Mouse (Mus musculus): ENCODE results near the gene Fkbp9. TPM values are rescaled to one million over a fixed set of nuclear protein-coding genes. Genes with fewer than 3 reads are reported as not detected.
A peak's percentile ranks its signal among the peaks of the same experiment; 100 is the strongest.

Fkbp9 gene
- total and polyA plus RNA-seq, 2 experiments from 2014 or later: 90.2 to 123 TPM

DNA sequence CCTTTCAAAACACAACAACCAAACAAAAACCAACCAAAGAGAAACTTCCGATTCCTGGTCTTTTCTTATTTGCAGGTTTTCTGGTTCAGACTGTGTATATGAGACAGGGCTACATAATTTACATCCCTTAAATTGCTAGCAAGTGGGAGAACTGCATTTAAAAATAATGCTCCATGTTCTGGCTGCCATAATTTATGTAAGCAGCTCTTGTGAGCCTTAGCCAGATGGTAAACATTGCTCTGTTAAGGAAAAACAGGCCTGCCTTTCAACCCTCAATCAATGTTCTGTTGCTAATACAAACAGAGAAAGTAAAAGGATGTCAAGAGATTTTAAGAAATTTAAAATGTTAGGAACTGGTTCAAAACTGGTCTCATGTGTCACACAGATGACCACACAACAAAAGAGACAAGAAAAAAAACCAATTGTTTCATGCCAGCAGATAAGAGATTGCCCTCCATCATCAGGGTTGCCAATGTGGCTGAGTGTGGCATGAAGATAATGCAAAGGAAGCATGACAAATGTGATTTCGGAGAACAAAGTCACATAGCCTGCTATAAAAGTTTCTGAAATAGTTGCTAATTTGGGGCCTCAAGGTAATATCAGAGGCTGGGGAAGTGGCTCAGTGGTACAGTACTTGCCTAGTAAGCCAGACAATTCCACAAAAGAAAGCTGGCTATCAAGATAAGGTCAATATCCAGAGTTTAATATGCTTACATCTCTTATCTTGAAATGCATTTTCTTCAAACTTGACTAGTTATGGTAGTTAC is 81.4 kb downstream of the Fkbp9 start:
- no peak for TF ChIP-seq CTCF (IDR thresholded peaks at IDR 0.05; ENCODE audit: low read depth)
- no peak for TF ChIP-seq EP300 (IDR thresholded peaks at IDR 0.05; ENCODE audit: low read depth)
- Histone ChIP-seq H3K36me3 (replicated peaks; ENCODE audit: control insufficient read depth, insufficient read depth, low read length) (no peaks in the 10 kb centered on the region), H3K4me2 (ENCODE audit: low read depth, low read length) (no peak overlapping the region), H3K4me3 (ENCODE audit: low read depth, low read length) (no peak overlapping the region), H3K4me1 (ENCODE audit: control insufficient read depth, insufficient read depth) (peaks cover 20% of the 10 kb centered on the region; the same call in 1 of the 2 replicates), H3K27ac (ENCODE audit: low read depth) (no peak overlapping the region), H3K9me3 (replicated peaks; ENCODE audit: control insufficient read depth, low read length) (no peaks in the 10 kb centered on the region), H3K9ac (replicated peaks; ENCODE audit: low read depth, low read length) (no peak overlapping the region), H3K27me3 (ENCODE audit: control insufficient read depth, insufficient read depth, low read length) (no peaks in the 10 kb centered on the region)
- no peak for ATAC-seq (ENCODE audit: insufficient read depth, low read depth)
- 70% methylated on average over 2 of the region's 2 CpGs for WGBS
- no peak for DNase-seq (ENCODE audit: low spot score)

DNA sequence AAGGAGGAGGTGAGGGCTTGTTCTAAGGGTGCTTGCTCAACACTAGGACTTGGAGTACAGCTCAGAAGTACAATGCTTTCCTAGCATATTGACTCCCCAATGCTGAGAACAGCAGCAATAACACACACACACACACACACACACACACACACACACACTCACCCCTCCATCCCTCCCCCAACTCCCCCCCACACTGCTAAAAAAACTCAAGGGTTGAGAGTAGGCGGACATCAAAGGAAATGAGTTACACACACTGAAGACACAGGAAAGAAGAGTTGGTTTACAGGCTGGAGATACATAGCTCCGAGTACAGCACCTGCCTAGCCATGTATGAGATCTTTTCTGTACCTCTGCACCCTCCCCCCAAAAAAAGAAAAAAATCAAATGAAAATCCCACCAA is 84.4 kb downstream of the Fkbp9 start:
- TF ChIP-seq EP300 (IDR thresholded peaks at IDR 0.05; ENCODE audit: low read depth) (no peak), CTCF (IDR thresholded peaks at IDR 0.05; ENCODE audit: low read depth) (no peak)
- H3K9me3 ChIP-seq (replicated peaks; ENCODE audit: control insufficient read depth, low read length): no peaks in the 10 kb centered on the region
- no peaks in the 10 kb centered on the region for H3K27me3 ChIP-seq (ENCODE audit: control insufficient read depth, insufficient read depth, low read length)
- H3K9ac ChIP-seq (replicated peaks; ENCODE audit: low read depth, low read length): no peak overlapping the region
- 78% methylated on average over 2 of the region's 2 CpGs for WGBS
- no peak overlapping the region for H3K4me3 ChIP-seq (ENCODE audit: low read depth, low read length)
- H3K36me3 ChIP-seq (replicated peaks; ENCODE audit: control insufficient read depth, insufficient read depth, low read length): no peaks in the 10 kb centered on the region
- DNase-seq (ENCODE audit: low spot score) (no peak), ATAC-seq (ENCODE audit: insufficient read depth, low read depth) (no peak)
- peaks cover 40% of the 10 kb centered on the region for H3K4me1 ChIP-seq (ENCODE audit: control insufficient read depth, insufficient read depth)
- H3K4me2 ChIP-seq (ENCODE audit: low read depth, low read length): no peak overlapping the region
- no peak overlapping the region for H3K27ac ChIP-seq (ENCODE audit: low read depth)

DNA sequence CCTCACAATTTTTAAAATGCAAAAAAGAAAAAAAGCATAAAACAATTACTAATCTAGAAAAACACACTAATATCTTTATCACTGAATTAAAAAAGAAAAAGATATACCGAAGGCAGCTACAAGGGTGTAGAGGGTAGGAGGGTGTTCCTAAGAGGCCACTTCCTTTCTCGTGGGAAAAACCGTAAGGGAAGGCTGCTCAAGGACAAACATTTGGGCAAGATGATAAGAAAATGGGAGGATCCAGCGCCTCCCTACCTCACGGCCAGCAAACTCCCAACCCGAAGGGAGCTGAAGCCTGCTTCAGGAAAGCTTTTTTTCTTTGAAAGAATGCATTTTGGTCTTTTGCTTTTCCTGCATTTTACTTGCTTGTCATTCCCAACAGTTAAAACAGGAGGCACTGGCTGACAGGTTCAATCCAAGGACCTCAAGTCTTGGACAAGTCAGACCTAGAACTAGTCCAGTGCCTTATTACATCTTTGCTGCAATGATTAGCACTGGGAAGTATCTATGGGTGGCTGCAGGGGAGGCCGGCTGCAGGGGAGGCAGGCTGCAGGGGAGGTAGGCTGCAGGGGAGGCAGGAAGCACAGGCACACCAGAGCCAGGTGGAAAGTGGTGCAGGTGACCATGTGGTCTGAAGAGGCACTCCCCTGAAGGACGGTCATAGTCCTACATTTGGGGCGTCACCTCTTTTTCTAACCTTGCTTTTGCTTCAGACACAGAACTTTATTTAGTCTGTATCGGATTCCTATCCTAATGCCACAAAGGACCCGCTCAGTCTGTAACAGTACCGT is 85.9 kb downstream of the Fkbp9 start:
- H3K9ac ChIP-seq (replicated peaks; ENCODE audit: low read depth, low read length): no peak overlapping the region
- DNase-seq (ENCODE audit: low spot score): no peak
- H3K27me3 ChIP-seq (ENCODE audit: control insufficient read depth, insufficient read depth, low read length): no peaks in the 10 kb centered on the region

DNA sequence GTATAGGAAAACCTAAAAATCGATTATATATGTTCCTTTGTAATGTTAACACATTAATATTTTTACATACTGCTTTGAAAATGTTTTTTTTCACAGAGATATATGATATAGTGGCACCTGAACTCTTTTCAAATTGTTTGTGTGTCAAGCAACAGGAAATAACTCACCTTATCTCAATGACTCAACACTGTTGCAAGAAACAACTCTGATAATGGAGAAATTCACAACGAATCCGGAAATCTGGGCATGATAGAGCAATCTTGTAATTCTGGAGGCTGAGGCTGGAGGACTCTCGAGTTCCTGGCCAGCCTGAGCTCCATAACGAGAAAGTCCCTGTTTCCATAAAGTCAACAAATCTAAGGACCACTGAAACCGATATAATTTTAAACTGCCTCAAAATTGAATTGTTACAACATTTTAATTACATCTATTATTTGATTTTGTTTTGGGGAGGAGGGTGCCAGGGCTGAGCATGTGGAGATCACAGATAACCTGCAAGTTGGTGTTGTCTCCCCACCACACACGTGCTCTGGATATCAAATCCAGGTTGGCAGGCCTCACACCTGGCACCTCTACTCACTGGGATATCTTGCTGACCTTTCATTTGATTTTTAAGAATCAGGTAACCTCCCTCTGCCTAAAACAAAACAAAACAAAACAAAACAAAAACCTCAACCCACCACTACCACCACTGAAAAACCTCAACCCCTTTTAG is 87.6 kb downstream of the Fkbp9 start:
- no peak overlapping the region for H3K4me2 ChIP-seq (ENCODE audit: low read depth, low read length)
- H3K9ac ChIP-seq (replicated peaks; ENCODE audit: low read depth, low read length): no peak overlapping the region
- H3K27ac ChIP-seq (ENCODE audit: low read depth): no peak overlapping the region
- peaks cover 46% of the 10 kb centered on the region for H3K4me1 ChIP-seq (ENCODE audit: control insufficient read depth, insufficient read depth)
- H3K36me3 ChIP-seq (replicated peaks; ENCODE audit: control insufficient read depth, insufficient read depth, low read length): no peaks in the 10 kb centered on the region
- no peak for TF ChIP-seq CTCF (IDR thresholded peaks at IDR 0.05; ENCODE audit: low read depth)
- ATAC-seq (ENCODE audit: insufficient read depth, low read depth) (no peak), DNase-seq (ENCODE audit: low spot score) (no peak)
- H3K9me3 ChIP-seq (replicated peaks; ENCODE audit: control insufficient read depth, low read length): no peaks in the 10 kb centered on the region
- H3K27me3 ChIP-seq (ENCODE audit: control insufficient read depth, insufficient read depth, low read length): no peaks in the 10 kb centered on the region
- no peak overlapping the region for H3K4me3 ChIP-seq (ENCODE audit: low read depth, low read length)
- WGBS: 59% methylated on average over 7 of the region's 7 CpGs

More for the DNA sequence above, 85.9 kb downstream of the Fkbp9 start:
- H3K4me2 ChIP-seq (ENCODE audit: low read depth, low read length): no peak overlapping the region
- H3K27ac ChIP-seq (ENCODE audit: low read depth): peak overlapping the region; percentile 7; the same call in 1 of the 2 replicates
- H3K4me3 ChIP-seq (ENCODE audit: low read depth, low read length): no peak overlapping the region
- H3K4me1 ChIP-seq (ENCODE audit: control insufficient read depth, insufficient read depth): peaks cover 43% of the 10 kb centered on the region
- no peaks in the 10 kb centered on the region for H3K9me3 ChIP-seq (replicated peaks; ENCODE audit: control insufficient read depth, low read length)
- 40% methylated on average over 12 of the region's 12 CpGs for WGBS
- ATAC-seq (ENCODE audit: insufficient read depth, low read depth): no peak
- TF ChIP-seq EP300 (IDR thresholded peaks at IDR 0.05; ENCODE audit: low read depth): no peak
- no peak for TF ChIP-seq CTCF (IDR thresholded peaks at IDR 0.05; ENCODE audit: low read depth)
- H3K36me3 ChIP-seq (replicated peaks; ENCODE audit: control insufficient read depth, insufficient read depth, low read length): no peaks in the 10 kb centered on the region

DNA sequence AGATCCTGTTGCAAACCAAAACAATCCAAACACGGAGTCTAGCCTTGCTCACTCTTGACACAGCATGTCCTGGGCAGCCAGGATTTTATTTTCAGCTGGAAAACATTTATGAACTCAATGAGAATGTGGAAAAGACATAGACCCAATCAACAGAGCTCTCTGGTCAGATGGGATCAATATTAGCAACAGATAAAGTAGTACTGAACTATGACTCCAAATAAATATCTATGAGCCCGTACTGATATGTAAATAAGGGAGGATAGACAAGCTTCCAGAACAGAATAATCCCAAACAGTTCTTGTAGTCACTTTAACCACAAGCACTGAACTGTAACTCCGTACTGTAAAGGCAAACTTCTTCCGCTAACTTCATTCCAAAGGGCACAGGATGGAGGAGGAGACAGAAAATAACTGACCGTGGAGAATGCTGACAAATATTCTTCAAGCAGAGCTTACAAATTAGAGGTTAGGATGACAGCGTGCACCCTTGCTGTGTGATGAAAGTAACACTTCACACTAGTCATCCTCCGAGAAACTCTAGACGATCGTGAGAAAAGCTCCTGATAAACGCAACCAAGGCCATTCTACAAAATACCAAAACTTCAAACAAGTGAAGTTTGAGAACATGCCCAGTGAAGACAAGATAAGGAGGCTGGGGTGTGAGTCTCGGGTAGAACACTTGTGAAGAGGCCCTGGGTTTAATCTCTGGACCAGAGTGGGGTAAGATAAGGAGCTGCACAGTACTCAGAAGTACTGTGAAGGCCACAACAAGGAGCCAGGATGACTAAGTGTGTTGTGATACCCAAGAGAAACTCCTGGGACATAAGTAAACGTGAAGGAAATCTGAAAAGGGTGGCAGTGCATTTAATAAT is 88.6 kb downstream of the Fkbp9 start:
- WGBS: 16% methylated on average over 12 of the region's 12 CpGs
- peaks cover 46% of the 10 kb centered on the region for H3K4me1 ChIP-seq (ENCODE audit: control insufficient read depth, insufficient read depth)
- peak overlapping the region; percentile 43 for H3K4me2 ChIP-seq (ENCODE audit: low read depth, low read length)
- no peak overlapping the region; the same call in 1 of the 2 replicates for H3K4me3 ChIP-seq (ENCODE audit: low read depth, low read length)
- no peaks in the 10 kb centered on the region for H3K9me3 ChIP-seq (replicated peaks; ENCODE audit: control insufficient read depth, low read length)
- peak overlapping the region; percentile 13; the same call in 1 of the 2 replicates for H3K27ac ChIP-seq (ENCODE audit: low read depth)
- ATAC-seq (ENCODE audit: insufficient read depth, low read depth) (no peak), DNase-seq (ENCODE audit: low spot score) (no peak)
- H3K36me3 ChIP-seq (replicated peaks; ENCODE audit: control insufficient read depth, insufficient read depth, low read length): no peaks in the 10 kb centered on the region
- no peak overlapping the region for H3K9ac ChIP-seq (replicated peaks; ENCODE audit: low read depth, low read length)
- TF ChIP-seq EP300 (IDR thresholded peaks at IDR 0.05; ENCODE audit: low read depth) (no peak), CTCF (IDR thresholded peaks at IDR 0.05; ENCODE audit: low read depth) (no peak)
- no peaks in the 10 kb centered on the region for H3K27me3 ChIP-seq (ENCODE audit: control insufficient read depth, insufficient read depth, low read length)
